Mouse (Mus musculus) megakaryocyte, embryonic 14.5 days (primary cell): Measurements from ENCODE around the gene Tbc1d2b.

ENCODE experiments used
- FLI1 ChIP-seq: IDR thresholded peaks from 2 replicates; pipeline ENCODE4 v1.6.1; 2012; ENCODE audit warnings: low read length, inconsistent platforms, mixed read lengths
- GATA1 ChIP-seq: IDR thresholded peaks from 3 replicates; pipeline ENCODE4 v1.6.1; 2012; ENCODE audit warnings: mixed read lengths, low read length, inconsistent platforms, borderline replicate concordance

- TF ChIP-seq GATA1 = no peak
- no peak for TF ChIP-seq FLI1
Observed at GRCm38 (mm10) chr9:90270944-90271295, 316 bp upstream of the Tbc1d2b start.
